In genomic region chr5:43391412-43392029, GRCm38 (mm10) we compare ENCODE assay signal across 9 mouse cellular contexts.
A peak's percentile ranks its signal among the peaks of the same experiment; 100 is the strongest.
DNase-seq lines count a peak whose midpoint lies in the region; ATAC-seq lines count a peak whose summit lies in the region.
"Had no signal": no experiment of that assay in that cellular context is flagged by ENCODE, and none has a peak within 500 bp of the region (broad histone marks: within the 10 kb centered on the region; RNA-seq: fewer than 3 reads in every experiment).

No protein-coding gene starts in this region.

- DNase-seq in frontal cortex, postnatal 36 days (ENCODE audit: low spot score in 2 of 2), result peak; percentile 23 to 24
- no peak for DNase-seq in frontal cortex, postnatal 25 days (ENCODE audit: low spot score in 2 of 2)
- DNase-seq in adrenal gland, adult 2 months, result peak; percentile 55
- peak; percentile 67 for DNase-seq in embryonic facial prominence, embryonic 14.5 days (ENCODE audit: low spot score)
- peak; percentile 33 for DNase-seq in hindlimb bud, embryonic 11.5 days (ENCODE audit: extremely low spot score, low read depth, low spot score)
- DNase-seq in left cerebral cortex, postnatal 25 days (ENCODE audit: low spot score in 2 of 2), result peak; percentile 24 to 49
- DNase-seq in yolk sac, embryonic 10.5 days (ENCODE audit: low spot score), result peak; percentile 19

- WGBS in embryonic facial prominence, embryonic 14.5 days, result 28% methylated on average over 3 of the region's 3 CpGs
- WGBS in midbrain, embryonic 13.5 days, result 30% methylated on average over 3 of the region's 3 CpGs

- no peak overlapping the region for H3K9ac ChIP-seq in embryonic facial prominence, embryonic 14.5 days (ENCODE audit: low read depth, low read length)
- H3K9ac ChIP-seq in midbrain, embryonic 13.5 days (replicated peaks), result no peak overlapping the region
- H3K9ac ChIP-seq: limb, embryonic 15.5 days had no signal

- no peak overlapping the region for H3K27ac ChIP-seq in embryonic facial prominence, embryonic 14.5 days (replicated peaks; ENCODE audit: low read depth, low read length)
- no peak overlapping the region for H3K27ac ChIP-seq in midbrain, embryonic 13.5 days
- H3K27ac ChIP-seq: limb, embryonic 15.5 days had no signal

- H3K9me3 ChIP-seq in embryonic facial prominence, embryonic 14.5 days (ENCODE audit: control insufficient read depth, low read length), result no peaks in the 10 kb centered on the region
- H3K9me3 ChIP-seq in midbrain, embryonic 13.5 days, result no peaks in the 10 kb centered on the region
- H3K9me3 ChIP-seq: limb, embryonic 15.5 days had no signal

- 0 out of 2 replicates have a peak, but pooled peaks have one; percentile 65 for ATAC-seq in embryonic facial prominence, embryonic 14.5 days (ENCODE audit: low read depth)
- ATAC-seq in midbrain, embryonic 13.5 days, result peak; percentile 91

- H3K27me3 ChIP-seq in embryonic facial prominence, embryonic 14.5 days (replicated peaks; ENCODE audit: control insufficient read depth, insufficient read depth, low read length), result no peaks in the 10 kb centered on the region
- no peaks in the 10 kb centered on the region for H3K27me3 ChIP-seq in midbrain, embryonic 13.5 days
- H3K27me3 ChIP-seq: limb, embryonic 15.5 days had no signal

- no peaks in the 10 kb centered on the region for H3K36me3 ChIP-seq in embryonic facial prominence, embryonic 14.5 days (ENCODE audit: control insufficient read depth, insufficient read depth, low read length)
- H3K36me3 ChIP-seq in midbrain, embryonic 13.5 days, result no peaks in the 10 kb centered on the region
- H3K36me3 ChIP-seq: limb, embryonic 15.5 days had no signal

- intact Hi-C loops in left cerebral cortex, postnatal 25 days (cut with DNase I), result loop anchor here (1.0 to 10.0 kb wide), 2 partner anchors 977 to 1503 kb away; no protein-coding TSS in a partner anchor

- H3K4me3 ChIP-seq in embryonic facial prominence, embryonic 14.5 days (ENCODE audit: low read depth, low read length), result no peak overlapping the region
- H3K4me3 ChIP-seq in midbrain, embryonic 13.5 days (replicated peaks), result no peak overlapping the region
- H3K4me3 ChIP-seq: limb, embryonic 15.5 days had no signal

- H3K4me2 ChIP-seq in embryonic facial prominence, embryonic 14.5 days (ENCODE audit: low read depth, low read length), result no peak overlapping the region
- H3K4me2 ChIP-seq in midbrain, embryonic 13.5 days (replicated peaks), result no peak overlapping the region
- H3K4me2 ChIP-seq: limb, embryonic 15.5 days had no signal

- no peaks in the 10 kb centered on the region for H3K4me1 ChIP-seq in embryonic facial prominence, embryonic 14.5 days (ENCODE audit: control insufficient read depth, insufficient read depth, low read length)
- H3K4me1 ChIP-seq in midbrain, embryonic 13.5 days (replicated peaks), result no peaks in the 10 kb centered on the region
- H3K4me1 ChIP-seq: limb, embryonic 15.5 days had no signal

Comparison
In these comparisons a context has a peak if more than half of its experiments do, and no peak if none do; other contexts are left out.
1. DNase-seq: peak in frontal cortex, postnatal 36 days (2 of 2), adrenal gland, adult 2 months (single experiment), embryonic facial prominence, embryonic 14.5 days (single experiment), hindlimb bud, embryonic 11.5 days (single experiment), left cerebral cortex, postnatal 25 days (2 of 2) and yolk sac, embryonic 10.5 days (single experiment); none in frontal cortex, postnatal 25 days (0 of 2).